Mouse (Mus musculus): Measurements from ENCODE around the gene Ptprd. TPM values are rescaled to one million over a fixed set of nuclear protein-coding genes. Genes with fewer than 3 reads are reported as not detected.

The Ptprd gene
- polyA plus RNA-seq, 2 experiments: 48.6 to 50.4 TPM

DNA sequence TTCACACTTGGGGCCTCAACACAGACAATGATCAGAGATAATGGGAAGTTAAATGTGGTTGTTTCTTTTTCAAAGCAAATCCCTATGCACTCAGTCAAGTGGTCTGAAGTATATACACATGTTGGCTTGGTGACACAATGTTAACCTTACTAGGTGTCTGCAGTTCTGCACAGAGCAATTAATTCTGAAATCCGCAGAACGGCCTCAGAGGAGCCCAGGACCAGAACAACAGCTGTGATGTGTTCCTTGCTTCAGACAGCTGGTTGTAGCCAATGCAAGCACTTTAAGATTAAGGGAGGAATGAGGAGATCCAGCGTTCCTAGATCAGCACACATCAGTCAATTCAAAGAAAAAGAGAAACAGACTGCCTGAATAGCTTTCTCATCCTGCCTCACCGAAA is 1891.9 kb downstream of the Ptprd start:
- DNase-seq (ENCODE audit: low spot score) (peak; percentile 23), ATAC-seq (ENCODE audit: low FRiP score, low read depth) (peak; percentile 87)
- Histone ChIP-seq H3K4me3 (replicated peaks; ENCODE audit: low read length) (no peak overlapping the region), H3K4me1 (ENCODE audit: control insufficient read depth, insufficient read depth, low read length) (peaks cover 12% of the 10 kb centered on the region; the same call in 1 of the 2 replicates), H3K4me2 (replicated peaks; ENCODE audit: low read depth, low read length, severe bottlenecking) (no peak overlapping the region), H3K27ac (replicated peaks; ENCODE audit: low read depth, low read length) (no peak overlapping the region), H3K9me3 (ENCODE audit: control insufficient read depth, low read length) (no peaks in the 10 kb centered on the region), H3K36me3 (ENCODE audit: control insufficient read depth, insufficient read depth, low read length) (no peaks in the 10 kb centered on the region), H3K9ac (ENCODE audit: low read depth, low read length, severe bottlenecking) (no peak overlapping the region), H3K27me3 (ENCODE audit: control insufficient read depth, insufficient read depth, low read length) (no peaks in the 10 kb centered on the region)
- 39% methylated on average over 4 of the region's 4 CpGs for WGBS
- no peak for TF ChIP-seq POLR2A (IDR thresholded peaks at IDR 0.05; ENCODE audit: borderline replicate concordance, extremely low read depth, insufficient read depth, insufficient read length)

- Histone ChIP-seq H3K4me2 (replicated peaks; ENCODE audit: low read depth, low read length, severe bottlenecking) (no peak overlapping the region), H3K4me3 (replicated peaks; ENCODE audit: low read length) (no peak overlapping the region), H3K4me1 (ENCODE audit: control insufficient read depth, insufficient read depth, low read length) (peaks cover 11% of the 10 kb centered on the region; the same call in 1 of the 2 replicates), H3K27ac (replicated peaks; ENCODE audit: low read depth, low read length) (no peak overlapping the region), H3K27me3 (ENCODE audit: control insufficient read depth, insufficient read depth, low read length) (no peaks in the 10 kb centered on the region), H3K36me3 (ENCODE audit: control insufficient read depth, insufficient read depth, low read length) (no peaks in the 10 kb centered on the region; the same call in 1 of the 2 replicates), H3K9me3 (ENCODE audit: control insufficient read depth, low read length) (no peaks in the 10 kb centered on the region), H3K9ac (ENCODE audit: low read depth, low read length, severe bottlenecking) (no peak overlapping the region)
- ATAC-seq (ENCODE audit: low FRiP score, low read depth) (no peak), DNase-seq (ENCODE audit: low spot score) (no peak)
- 85% methylated on average over 2 of the region's 2 CpGs for WGBS
- no peak for TF ChIP-seq POLR2A (IDR thresholded peaks at IDR 0.05; ENCODE audit: borderline replicate concordance, extremely low read depth, insufficient read depth, insufficient read length)
These were observed 1895.8 kb downstream of the Ptprd start for GRCm38 (mm10) chr4:76315977-76316376.

- Histone ChIP-seq H3K9me3 (ENCODE audit: control insufficient read depth, low read length) (no peaks in the 10 kb centered on the region), H3K27ac (replicated peaks; ENCODE audit: low read depth, low read length) (no peak overlapping the region), H3K4me3 (replicated peaks; ENCODE audit: low read length) (no peak overlapping the region), H3K4me2 (replicated peaks; ENCODE audit: low read depth, low read length, severe bottlenecking) (no peak overlapping the region), H3K27me3 (ENCODE audit: control insufficient read depth, insufficient read depth, low read length) (no peaks in the 10 kb centered on the region), H3K9ac (ENCODE audit: low read depth, low read length, severe bottlenecking) (no peak overlapping the region), H3K4me1 (ENCODE audit: control insufficient read depth, insufficient read depth, low read length) (0 out of 2 replicates have a peak, but pooled peaks cover 5% of the 10 kb centered on the region), H3K36me3 (ENCODE audit: control insufficient read depth, insufficient read depth, low read length) (no peaks in the 10 kb centered on the region; the same call in 1 of the 2 replicates)
- WGBS: 74% methylated on average over 3 of the region's 3 CpGs
- DNase-seq (ENCODE audit: low spot score) (no peak), ATAC-seq (ENCODE audit: low FRiP score, low read depth) (no peak)
- TF ChIP-seq POLR2A (IDR thresholded peaks at IDR 0.05; ENCODE audit: borderline replicate concordance, extremely low read depth, insufficient read depth, insufficient read length): no peak
These were observed 1898.0 kb downstream of the Ptprd start for GRCm38 (mm10) chr4:76313749-76314148.

GRCm38 (mm10) chr4:76312593-76312992 is 1899.2 kb downstream of the Ptprd start:
- H3K36me3 ChIP-seq (ENCODE audit: control insufficient read depth, insufficient read depth, low read length): no peaks in the 10 kb centered on the region; the same call in 1 of the 2 replicates
- DNase-seq (ENCODE audit: low spot score) (no peak), ATAC-seq (ENCODE audit: low FRiP score, low read depth) (no peak)
- no peak overlapping the region for H3K27ac ChIP-seq (replicated peaks; ENCODE audit: low read depth, low read length)
- TF ChIP-seq POLR2A (IDR thresholded peaks at IDR 0.05; ENCODE audit: borderline replicate concordance, extremely low read depth, insufficient read depth, insufficient read length): no peak
- H3K4me1 ChIP-seq (ENCODE audit: control insufficient read depth, insufficient read depth, low read length): 0 out of 2 replicates have a peak, but pooled peaks cover 5% of the 10 kb centered on the region
- H3K9me3 ChIP-seq (ENCODE audit: control insufficient read depth, low read length): no peaks in the 10 kb centered on the region
- no peak overlapping the region for H3K4me2 ChIP-seq (replicated peaks; ENCODE audit: low read depth, low read length, severe bottlenecking)
- no peak overlapping the region for H3K9ac ChIP-seq (ENCODE audit: low read depth, low read length, severe bottlenecking)
- WGBS: 87% methylated on average over 3 of the region's 3 CpGs
- no peaks in the 10 kb centered on the region for H3K27me3 ChIP-seq (ENCODE audit: control insufficient read depth, insufficient read depth, low read length)
- no peak overlapping the region for H3K4me3 ChIP-seq (replicated peaks; ENCODE audit: low read length)

- no peaks in the 10 kb centered on the region for H3K27me3 ChIP-seq (ENCODE audit: control insufficient read depth, insufficient read depth, low read length)
- no peak overlapping the region for H3K9ac ChIP-seq (ENCODE audit: low read depth, low read length, severe bottlenecking)
- H3K4me3 ChIP-seq (replicated peaks; ENCODE audit: low read length): no peak overlapping the region
- no peak overlapping the region for H3K27ac ChIP-seq (replicated peaks; ENCODE audit: low read depth, low read length)
- TF ChIP-seq POLR2A (IDR thresholded peaks at IDR 0.05; ENCODE audit: borderline replicate concordance, extremely low read depth, insufficient read depth, insufficient read length): no peak
- H3K9me3 ChIP-seq (ENCODE audit: control insufficient read depth, low read length): no peaks in the 10 kb centered on the region
- WGBS: 54% methylated on average over 5 of the region's 5 CpGs
- peak; percentile 41; the same call in 1 of the 2 replicates for ATAC-seq (ENCODE audit: low FRiP score, low read depth)
- H3K36me3 ChIP-seq (ENCODE audit: control insufficient read depth, insufficient read depth, low read length): no peaks in the 10 kb centered on the region
- no peak for DNase-seq (ENCODE audit: low spot score)
- no peaks in the 10 kb centered on the region; the same call in 1 of the 2 replicates for H3K4me1 ChIP-seq (ENCODE audit: control insufficient read depth, insufficient read depth, low read length)
- no peak overlapping the region for H3K4me2 ChIP-seq (replicated peaks; ENCODE audit: low read depth, low read length, severe bottlenecking)
These were observed 1905.8 kb downstream of the Ptprd start for GRCm38 (mm10) chr4:76305987-76306386.
